Mouse (Mus musculus): Measurements from ENCODE around the gene Klk5. TPM values are rescaled to one million over a fixed set of nuclear protein-coding genes. Genes with fewer than 3 reads are reported as not detected.

The Klk5 gene
- polyA plus RNA-seq (2017; shearing (Covaris generic)) = not detected

DNA sequence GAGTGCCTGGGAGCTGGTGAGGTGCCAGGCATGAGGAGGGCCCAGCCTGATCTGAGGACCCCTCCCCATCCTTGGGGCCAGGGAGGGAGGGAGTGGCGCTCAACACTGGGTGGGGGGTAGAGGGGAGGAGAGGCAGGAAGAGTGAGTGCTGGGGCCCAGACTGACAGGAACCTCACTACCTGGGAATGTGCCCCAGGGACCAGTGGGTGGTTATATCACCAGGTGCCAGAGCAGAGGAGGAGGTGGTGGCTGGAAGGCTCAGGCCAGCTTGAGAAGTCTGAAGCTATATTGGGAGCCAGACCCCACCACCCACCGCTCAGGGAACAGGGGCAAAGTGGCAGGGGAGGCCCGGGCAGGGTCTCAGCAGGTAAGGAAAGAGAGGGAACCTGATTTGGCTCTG lies at the start of gene Klk5:
Gene Klk5, plus strand, starts transcription at position 271 of the 400 bp plus-strand sequence.

GRCm38 (mm10) chr7:43797333-43797769 lies 44.4 kb upstream of the Klk5 start, which contains the start of gene Klk8:
TSS of gene Klk8 (plus strand) at chr7:43797577.

DNA sequence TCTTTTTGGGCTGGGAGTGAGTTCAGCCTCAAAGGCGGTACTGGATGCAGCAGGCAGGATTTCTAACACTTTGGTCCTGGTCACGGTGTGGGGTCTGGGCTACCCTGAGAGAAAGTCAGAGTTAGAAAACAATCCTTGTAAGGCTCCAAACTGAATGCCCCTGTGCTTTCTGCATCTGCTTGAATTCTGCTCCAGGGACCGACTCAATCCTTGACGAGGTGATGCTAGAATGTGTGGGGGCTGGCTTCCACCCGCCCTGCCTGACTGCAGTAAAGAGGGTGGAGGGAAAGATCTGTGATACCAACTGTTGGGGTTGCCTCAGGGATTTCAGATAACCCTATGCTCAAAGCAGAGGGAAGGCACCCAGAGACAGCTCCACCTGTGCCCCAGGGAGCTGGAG lies 30.8 kb upstream of the Klk5 start, which contains the start of gene Klk7:
Gene Klk7, plus strand, starts transcription at position 301 of the 400 bp plus-strand sequence.

GRCm38 (mm10) chr7:43824199-43824598 lies 17.6 kb upstream of the Klk5 start, which contains the start of gene Klk6:
TSS of gene Klk6 (plus strand) at chr7:43824499.

GRCm38 (mm10) chr7:43880912-43881311 lies 39.1 kb downstream of the Klk5 start, which contains the start of gene Klk4:
TSS of gene Klk4 (plus strand) at chr7:43881160.

Other genes with a start within 250 kb of the Klk5 start
- gene Zfp819, start 234.8 kb upstream of the Klk5 start, polyA plus RNA-seq (2017; shearing (Covaris generic)) = not detected
- 0.08 TPM for gene Ceacam18, start 207.3 kb upstream of the Klk5 start, polyA plus RNA-seq (2017; shearing (Covaris generic))
- gene Siglece, start 181.8 kb upstream of the Klk5 start, polyA plus RNA-seq (2017; shearing (Covaris generic)) = 0.60 TPM
- gene Ctu1, start 170.0 kb upstream of the Klk5 start, polyA plus RNA-seq (2017; shearing (Covaris generic)) = 14.0 TPM
- gene Klk14, start 151.6 kb upstream of the Klk5 start, polyA plus RNA-seq (2017; shearing (Covaris generic)) = not detected
- not detected for gene Klk13, start 129.4 kb upstream of the Klk5 start, polyA plus RNA-seq (2017; shearing (Covaris generic))
- gene Klk12, start 73.1 kb upstream of the Klk5 start, polyA plus RNA-seq (2017; shearing (Covaris generic)) = not detected
- 0.16 TPM for gene Klk11, start 67.4 kb upstream of the Klk5 start, polyA plus RNA-seq (2017; shearing (Covaris generic))
- 0.17 TPM for gene Klk10, start 60.9 kb upstream of the Klk5 start, polyA plus RNA-seq (2017; shearing (Covaris generic))
- 0.39 TPM for gene Klk9, start 50.1 kb upstream of the Klk5 start, polyA plus RNA-seq (2017; shearing (Covaris generic))
- gene Klk8, start 44.4 kb upstream of the Klk5 start, polyA plus RNA-seq (2017; shearing (Covaris generic)) = 101 TPM
- gene Klk7, start 30.7 kb upstream of the Klk5 start, polyA plus RNA-seq (2017; shearing (Covaris generic)) = 0.10 TPM
- gene Klk6, start 17.5 kb upstream of the Klk5 start, polyA plus RNA-seq (2017; shearing (Covaris generic)) = not detected
- not detected for gene Klk4, start 39.2 kb downstream of the Klk5 start, polyA plus RNA-seq (2017; shearing (Covaris generic))
- gene Klk15, start 91.8 kb downstream of the Klk5 start, polyA plus RNA-seq (2017; shearing (Covaris generic)) = not detected
- gene Klk1b8, start 108.7 kb downstream of the Klk5 start, polyA plus RNA-seq (2017; shearing (Covaris generic)) = not detected
- gene Klk1b1, start 124.8 kb downstream of the Klk5 start, polyA plus RNA-seq (2017; shearing (Covaris generic)) = not detected
- 0.55 TPM for gene Klk1b9, start 134.1 kb downstream of the Klk5 start, polyA plus RNA-seq (2017; shearing (Covaris generic))
- not detected for gene Klk1b11, start 153.9 kb downstream of the Klk5 start, polyA plus RNA-seq (2017; shearing (Covaris generic))
- not detected for gene Klk1b26, start 170.2 kb downstream of the Klk5 start, polyA plus RNA-seq (2017; shearing (Covaris generic))
- 1.2 TPM for gene Klk1b27, start 210.3 kb downstream of the Klk5 start, polyA plus RNA-seq (2017; shearing (Covaris generic))